Mouse (Mus musculus): ENCODE results near the gene Arv1. TPM values are rescaled to one million over a fixed set of nuclear protein-coding genes. Genes with fewer than 3 reads are reported as not detected.

Arv1 gene
- polyA plus RNA-seq (2016; fragmentation: Nextera tagmentation; extraction: Ambion mirVana): 33.6 and 33.8 TPM in 2 replicates

GRCm38 (mm10) chr8:124721862-124722515, at the start of gene Arv1, which contains the start of gene Ttc13:
Gene Arv1, plus strand, starts transcription at chr8:124722139.
Gene Ttc13, minus strand, starts transcription at chr8:124721983.
- H3K36me3 ChIP-seq: peaks cover 26% of the 10 kb centered on the region
- no peaks in the 10 kb centered on the region for H3K9me3 ChIP-seq (replicated peaks)
- peak within 1 kb of the TSS; percentile 98 for H3K4me3 ChIP-seq
- H3K27ac ChIP-seq: peak within 1 kb of the TSS; percentile 86
- DNase-seq (ENCODE audit: low spot score): peak; percentile 93
- peaks cover 27% of the 10 kb centered on the region for H3K4me1 ChIP-seq
- WGBS: under 1% methylated on average over 59 of the region's 59 CpGs
- H3K27me3 ChIP-seq (ENCODE audit: low read depth, poor library complexity, severe bottlenecking): no peaks in the 10 kb centered on the region

- Histone ChIP-seq H3K27me3 (ENCODE audit: low read depth, poor library complexity, severe bottlenecking) (no peaks in the 10 kb centered on the region), H3K4me1 (no peaks in the 10 kb centered on the region), H3K27ac (no peak overlapping the region), H3K4me3 (no peak overlapping the region), H3K36me3 (peaks cover 68% of the 10 kb centered on the region), H3K9me3 (replicated peaks) (no peaks in the 10 kb centered on the region)
- DNase-seq (ENCODE audit: low spot score): no peak
- WGBS: 97% methylated on average over 2 of the region's 2 CpGs
Observed at GRCm38 (mm10) chr8:124672345-124672744, 49.6 kb upstream of the Arv1 start.

GRCm38 (mm10) chr8:124676661-124677060, 45.3 kb upstream of the Arv1 start:
- DNase-seq (ENCODE audit: low spot score): no peak
- H3K27me3 ChIP-seq (ENCODE audit: low read depth, poor library complexity, severe bottlenecking): no peaks in the 10 kb centered on the region
- WGBS: 96% methylated on average over 4 of the region's 4 CpGs
- no peak overlapping the region for H3K4me3 ChIP-seq
- peak overlapping the region; percentile 73 for H3K27ac ChIP-seq
- H3K4me1 ChIP-seq: no peaks in the 10 kb centered on the region
- peaks cover 92% of the 10 kb centered on the region for H3K36me3 ChIP-seq
- no peaks in the 10 kb centered on the region for H3K9me3 ChIP-seq (replicated peaks)

- Histone ChIP-seq H3K27me3 (ENCODE audit: low read depth, poor library complexity, severe bottlenecking) (no peaks in the 10 kb centered on the region), H3K4me1 (no peaks in the 10 kb centered on the region), H3K27ac (peak overlapping the region; percentile 73), H3K4me3 (no peak overlapping the region), H3K36me3 (peaks cover 92% of the 10 kb centered on the region), H3K9me3 (replicated peaks) (no peaks in the 10 kb centered on the region)
- WGBS: 92% methylated on average over 7 of the region's 7 CpGs
- no peak for DNase-seq (ENCODE audit: low spot score)
Observed at GRCm38 (mm10) chr8:124677078-124677477, 44.9 kb upstream of the Arv1 start.

GRCm38 (mm10) chr8:124677486-124677885, 44.5 kb upstream of the Arv1 start:
- WGBS: 59% methylated on average over 12 of the region's 12 CpGs
- no peaks in the 10 kb centered on the region for H3K27me3 ChIP-seq (ENCODE audit: low read depth, poor library complexity, severe bottlenecking)
- H3K36me3 ChIP-seq: peaks cover 92% of the 10 kb centered on the region
- DNase-seq (ENCODE audit: low spot score): peak; percentile 75
- no peaks in the 10 kb centered on the region for H3K9me3 ChIP-seq (replicated peaks)
- H3K27ac ChIP-seq: peak overlapping the region; percentile 73
- H3K4me3 ChIP-seq: no peak overlapping the region
- no peaks in the 10 kb centered on the region for H3K4me1 ChIP-seq

GRCm38 (mm10) chr8:124678246-124678645, 43.7 kb upstream of the Arv1 start:
- H3K9me3 ChIP-seq (replicated peaks): no peaks in the 10 kb centered on the region
- no peaks in the 10 kb centered on the region for H3K4me1 ChIP-seq
- no peaks in the 10 kb centered on the region for H3K27me3 ChIP-seq (ENCODE audit: low read depth, poor library complexity, severe bottlenecking)
- peaks cover 92% of the 10 kb centered on the region for H3K36me3 ChIP-seq
- DNase-seq (ENCODE audit: low spot score): no peak
- H3K4me3 ChIP-seq: no peak overlapping the region
- 94% methylated on average over 13 of the region's 13 CpGs for WGBS
- no peak overlapping the region for H3K27ac ChIP-seq

GRCm38 (mm10) chr8:124681077-124681791, 40.7 kb upstream of the Arv1 start:
- Histone ChIP-seq H3K27ac (no peak overlapping the region), H3K4me1 (no peaks in the 10 kb centered on the region), H3K9me3 (replicated peaks) (no peaks in the 10 kb centered on the region), H3K36me3 (peaks cover 93% of the 10 kb centered on the region), H3K27me3 (ENCODE audit: low read depth, poor library complexity, severe bottlenecking) (no peaks in the 10 kb centered on the region), H3K4me3 (no peak overlapping the region)
- WGBS: 89% methylated on average over 10 of the region's 10 CpGs
- DNase-seq (ENCODE audit: low spot score): no peak

GRCm38 (mm10) chr8:124681792-124682157, 40.2 kb upstream of the Arv1 start:
- Histone ChIP-seq H3K27me3 (ENCODE audit: low read depth, poor library complexity, severe bottlenecking) (no peaks in the 10 kb centered on the region), H3K4me3 (no peak overlapping the region), H3K9me3 (replicated peaks) (no peaks in the 10 kb centered on the region), H3K27ac (no peak overlapping the region), H3K4me1 (no peaks in the 10 kb centered on the region), H3K36me3 (peaks cover 93% of the 10 kb centered on the region)
- 84% methylated on average over 10 of the region's 10 CpGs for WGBS
- no peak for DNase-seq (ENCODE audit: low spot score)

GRCm38 (mm10) chr8:124682218-124682617, 39.7 kb upstream of the Arv1 start:
- Histone ChIP-seq H3K4me1 (no peaks in the 10 kb centered on the region), H3K9me3 (replicated peaks) (no peaks in the 10 kb centered on the region), H3K27me3 (ENCODE audit: low read depth, poor library complexity, severe bottlenecking) (no peaks in the 10 kb centered on the region), H3K36me3 (peaks cover 91% of the 10 kb centered on the region), H3K4me3 (no peak overlapping the region), H3K27ac (no peak overlapping the region)
- DNase-seq (ENCODE audit: low spot score): no peak
- WGBS: 92% methylated on average over 10 of the region's 10 CpGs

GRCm38 (mm10) chr8:124688899-124689298, 33.0 kb upstream of the Arv1 start:
- Histone ChIP-seq H3K9me3 (replicated peaks) (no peaks in the 10 kb centered on the region), H3K4me3 (no peak overlapping the region), H3K4me1 (no peaks in the 10 kb centered on the region), H3K36me3 (peaks cover 71% of the 10 kb centered on the region), H3K27me3 (ENCODE audit: low read depth, poor library complexity, severe bottlenecking) (no peaks in the 10 kb centered on the region), H3K27ac (no peak overlapping the region)
- no peak for DNase-seq (ENCODE audit: low spot score)
- WGBS: 95% methylated on average over 13 of the region's 13 CpGs

GRCm38 (mm10) chr8:124691706-124692105, 30.2 kb upstream of the Arv1 start:
- 93% methylated on average over 4 of the region's 4 CpGs for WGBS
- no peak for DNase-seq (ENCODE audit: low spot score)
- no peaks in the 10 kb centered on the region for H3K4me1 ChIP-seq
- H3K9me3 ChIP-seq (replicated peaks): no peaks in the 10 kb centered on the region
- H3K4me3 ChIP-seq: no peak overlapping the region
- H3K36me3 ChIP-seq: peaks cover 68% of the 10 kb centered on the region
- H3K27me3 ChIP-seq (ENCODE audit: low read depth, poor library complexity, severe bottlenecking): no peaks in the 10 kb centered on the region
- H3K27ac ChIP-seq: no peak overlapping the region

- WGBS: 94% methylated on average over 22 of the region's 22 CpGs
- no peaks in the 10 kb centered on the region for H3K4me1 ChIP-seq
- H3K36me3 ChIP-seq: peaks cover 78% of the 10 kb centered on the region
Observed at GRCm38 (mm10) chr8:124695424-124696100, 26.4 kb upstream of the Arv1 start.

GRCm38 (mm10) chr8:124700271-124700670, 21.7 kb upstream of the Arv1 start:
- Histone ChIP-seq H3K9me3 (replicated peaks) (no peaks in the 10 kb centered on the region), H3K4me1 (no peaks in the 10 kb centered on the region), H3K4me3 (no peak overlapping the region), H3K36me3 (peaks cover 76% of the 10 kb centered on the region), H3K27me3 (ENCODE audit: low read depth, poor library complexity, severe bottlenecking) (no peaks in the 10 kb centered on the region), H3K27ac (no peak overlapping the region)
- WGBS: 91% methylated on average over 5 of the region's 5 CpGs
- no peak for DNase-seq (ENCODE audit: low spot score)

More at GRCm38 (mm10) chr8:124695424-124696100, 26.4 kb upstream of the Arv1 start:
- Histone ChIP-seq H3K27ac (no peak overlapping the region), H3K9me3 (replicated peaks) (no peaks in the 10 kb centered on the region), H3K27me3 (ENCODE audit: low read depth, poor library complexity, severe bottlenecking) (no peaks in the 10 kb centered on the region), H3K4me3 (no peak overlapping the region)
- no peak for DNase-seq (ENCODE audit: low spot score)
